Mouse (Mus musculus) gastrocnemius, adult 2 months (tissue): ENCODE measurements around the gene Rab6a. TPM values are rescaled to one million over a fixed set of nuclear protein-coding genes. Genes with fewer than 3 reads are reported as not detected.

Source experiments
- DNase-seq: peaks from one replicate; pipeline ENCODE4 v3.0.0; 2022
- H3K27ac ChIP-seq: fragments of 200-600 bp; 2 replicates; pipeline ENCODE4 v1.8.1; 2022; ENCODE audit warnings: mild to moderate bottlenecking
- H3K4me3 ChIP-seq: fragments of 200-600 bp; 2 replicates; pipeline ENCODE4 v1.8.1; 2022; ENCODE audit warnings: mild to moderate bottlenecking, moderate library complexity
- CTCF ChIP-seq: fragments of 200-600 bp; IDR thresholded peaks from 2 replicates; pipeline ENCODE4 v1.8.1; 2022; ENCODE audit warnings: antibody characterized with exemption, mild to moderate bottlenecking, moderate library complexity
- intact Hi-C: fragments of 180-260 bp; cut with DNase I; formaldehyde crosslinking; loops from one replicate; pipeline ENCODE4 v1.15.1; 2025
- total RNA-seq, 2 experiments: library from RNA; stranded (reverse); gene quantifications; 2 replicates each; pipeline ENCODE4 v1.2.3; 2021

Rab6a gene
- total RNA-seq, 2 experiments from 2014 or later: 64.9 to 67.6 TPM

DNA sequence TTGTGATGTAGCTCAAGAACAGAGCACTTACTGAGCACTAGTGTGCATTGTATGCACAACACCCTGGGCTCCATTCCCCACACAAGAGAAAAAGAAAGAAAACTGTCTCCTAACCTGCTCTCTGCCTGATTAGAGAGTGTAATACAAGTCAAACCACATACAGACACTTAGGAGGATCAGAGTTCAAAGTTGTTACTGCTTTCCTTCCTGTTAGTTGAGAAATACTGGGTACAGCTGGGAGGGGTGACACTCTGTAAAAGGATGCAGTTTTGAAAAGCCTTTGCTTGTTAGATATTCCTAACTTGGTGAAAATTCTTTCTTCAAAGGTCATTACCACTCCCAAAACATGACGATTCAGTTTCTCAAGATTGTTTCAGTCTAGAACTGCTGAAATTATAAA, 17.4 kb upstream of the Rab6a start:
- H3K27ac ChIP-seq: peak overlapping the region; percentile 98
- no peak for TF ChIP-seq CTCF
- intact Hi-C loops: loop anchor here (2.0 kb wide), 1 partner anchor 17 kb away; the partner anchor contains the start of gene Rab6a

GRCm38 (mm10) chr7:100590504-100590844, 16.7 kb upstream of the Rab6a start:
- intact Hi-C loops: loop anchor here (2.0 kb wide), 1 partner anchor 16 kb away; the partner anchor contains the start of gene Rab6a
- peak overlapping the region; percentile 98 for H3K27ac ChIP-seq

More for the DNA sequence above, 17.4 kb upstream of the Rab6a start:
- no peak overlapping the region for H3K4me3 ChIP-seq
- no peak for DNase-seq

DNA sequence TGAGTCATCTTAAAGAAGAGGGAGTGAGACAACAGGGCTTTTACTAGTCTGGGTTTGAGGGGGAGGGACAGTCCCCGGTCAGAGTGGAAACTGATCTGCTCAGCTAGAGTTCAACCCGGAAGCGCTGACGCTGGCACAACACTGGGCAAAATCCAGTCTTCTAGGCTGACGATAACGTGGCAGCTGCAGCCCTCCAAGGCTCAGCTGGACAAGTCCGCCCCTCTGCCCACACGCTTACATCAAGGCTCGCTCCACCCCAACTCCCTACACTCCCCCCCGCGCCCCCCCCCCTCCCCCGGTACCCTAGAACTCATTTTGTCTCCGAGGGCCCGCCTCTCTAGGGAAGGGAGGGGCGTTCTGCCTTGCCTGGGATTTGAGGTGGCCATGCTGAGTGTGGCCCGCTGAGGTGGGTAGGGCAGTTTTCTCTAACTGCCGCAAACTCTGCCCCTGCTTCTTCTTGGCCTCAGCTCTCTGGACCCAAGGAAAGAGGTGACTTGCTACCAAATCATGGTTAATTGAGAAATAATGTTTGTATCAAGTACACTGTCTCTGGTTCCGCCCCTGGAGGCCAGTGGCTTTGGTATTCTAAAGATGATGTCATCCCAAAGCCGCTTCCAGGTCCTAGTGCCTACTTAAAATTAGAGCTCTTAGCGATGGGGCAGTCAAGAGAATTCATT, 16.2 kb upstream of the Rab6a start:
- peak overlapping the region; percentile 82 for H3K4me3 ChIP-seq
- intact Hi-C loops: loop anchor here (2.0 kb wide), 1 partner anchor 16 kb away; the partner anchor contains the start of gene Rab6a
- peak overlapping the region; percentile 98 for H3K27ac ChIP-seq
- DNase-seq: peak; percentile 89
- TF ChIP-seq CTCF: peak; percentile 28; the same call in 1 of the 2 replicates

More at GRCm38 (mm10) chr7:100590504-100590844, 16.7 kb upstream of the Rab6a start:
- TF ChIP-seq CTCF: no peak
- no peak for DNase-seq
- peak overlapping the region; percentile 82 for H3K4me3 ChIP-seq

DNA sequence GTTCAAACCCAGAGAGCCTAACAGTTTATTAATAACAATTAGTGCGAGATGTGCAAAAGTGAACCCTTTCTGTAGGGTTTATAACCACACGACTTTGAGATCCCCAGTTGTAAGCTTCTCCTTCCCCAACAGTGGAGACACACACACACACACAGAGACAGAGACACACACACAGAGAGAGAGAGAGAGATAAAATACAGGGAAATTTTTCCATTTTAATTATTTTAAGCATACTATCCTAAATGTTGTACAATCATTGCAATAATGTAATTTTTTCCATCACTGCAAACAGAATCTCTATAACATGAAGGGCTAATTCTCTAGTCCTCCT, 15.7 kb upstream of the Rab6a start:
- Histone ChIP-seq H3K27ac (peak overlapping the region; percentile 98), H3K4me3 (peak overlapping the region; percentile 82)
- no peak for TF ChIP-seq CTCF
- no peak for DNase-seq
- intact Hi-C loops: loop anchor here (2.0 kb wide), 1 partner anchor 15 kb away; the partner anchor contains the start of gene Rab6a

- Histone ChIP-seq H3K4me3 (no peak overlapping the region), H3K27ac (no peak overlapping the region)
- intact Hi-C loops: no loop called here
- no peak for TF ChIP-seq CTCF
- DNase-seq: no peak
Observed at GRCm38 (mm10) chr7:100593349-100593748, 13.9 kb upstream of the Rab6a start.

DNA sequence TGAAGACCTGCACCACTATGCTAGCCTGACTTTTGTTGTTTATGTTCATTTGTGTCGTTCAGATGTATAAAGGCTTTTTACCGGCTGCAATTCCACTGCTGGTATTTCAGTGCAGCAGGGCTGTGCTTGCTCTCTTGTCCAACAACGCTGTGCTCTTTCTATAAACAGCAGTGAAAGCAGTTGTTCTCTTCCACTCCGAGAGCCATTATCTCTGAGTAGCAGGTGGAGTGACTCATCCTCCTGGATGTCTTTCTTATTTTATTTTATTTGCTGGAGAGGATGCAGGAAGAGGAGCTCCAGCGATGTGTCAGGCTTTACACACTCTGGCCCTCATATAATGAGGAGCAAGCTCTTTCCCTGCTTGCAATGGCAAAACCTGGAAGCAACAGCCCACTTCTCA, 7.0 kb upstream of the Rab6a start:
- DNase-seq: no peak
- no peak overlapping the region for H3K27ac ChIP-seq
- H3K4me3 ChIP-seq: no peak overlapping the region
- intact Hi-C loops: no loop called here
- TF ChIP-seq CTCF: no peak

- DNase-seq: peak; percentile 84
- intact Hi-C loops: no loop called here
- Histone ChIP-seq H3K4me3 (peak within 1 kb of the TSS; percentile 100), H3K27ac (peak within 1 kb of the TSS; percentile 96)
- no peak for TF ChIP-seq CTCF
Observed at GRCm38 (mm10) chr7:100608130-100608741, 1.0 kb downstream of the Rab6a start, which contains the start of gene Mrpl48. Mrpl48 (minus strand) TSS chr7:100608301.

DNA sequence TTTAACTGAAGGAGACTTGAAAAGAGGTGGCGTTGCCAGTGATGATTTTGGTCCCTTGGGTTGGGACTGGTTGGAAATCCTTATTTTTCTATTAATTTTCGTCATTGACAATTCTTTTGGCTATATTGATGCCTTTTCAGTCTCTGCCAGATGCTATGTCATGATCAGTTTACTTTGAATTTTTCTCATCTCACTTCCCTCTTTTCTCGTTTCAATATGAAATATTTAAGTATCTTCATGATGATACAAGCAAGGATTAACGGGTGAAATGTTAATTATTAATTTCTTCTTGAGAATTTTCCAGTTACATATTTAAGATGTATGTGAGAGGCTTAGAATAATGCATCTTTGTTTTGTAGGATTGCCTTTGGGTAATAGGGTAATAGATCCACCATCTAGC, 1.7 kb downstream of the Rab6a start:
- no peak for DNase-seq
- peak overlapping the region; percentile 100 for H3K4me3 ChIP-seq
- TF ChIP-seq CTCF: no peak
- intact Hi-C loops: no loop called here
- peak overlapping the region; percentile 96 for H3K27ac ChIP-seq

- TF ChIP-seq CTCF: no peak
- H3K27ac ChIP-seq: peak overlapping the region; percentile 35
- no peak overlapping the region for H3K4me3 ChIP-seq
- intact Hi-C loops: no loop called here
- DNase-seq: no peak
Observed at GRCm38 (mm10) chr7:100616121-100616857, 9.1 kb downstream of the Rab6a start.

DNA sequence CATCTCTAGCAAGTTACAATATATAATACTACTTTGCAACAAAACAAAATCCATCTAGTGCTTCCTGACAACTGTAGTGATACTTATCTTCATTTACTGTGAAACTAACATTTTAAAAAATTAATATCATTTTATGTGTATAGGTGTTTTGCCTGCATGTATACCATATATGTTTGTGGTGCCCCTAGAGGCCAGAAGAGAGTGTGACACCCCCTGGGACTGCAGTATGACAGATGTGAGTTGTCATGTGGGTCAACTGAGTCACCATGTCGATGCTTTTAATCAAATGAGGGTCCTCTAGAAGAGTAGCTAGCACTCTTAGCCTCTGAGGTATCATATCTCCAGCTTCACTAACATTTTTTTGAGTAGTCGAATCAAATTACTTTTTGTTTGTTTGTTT, 15.1 kb downstream of the Rab6a start:
- intact Hi-C loops: no loop called here

GRCm38 (mm10) chr7:100624538-100624937, 17.3 kb downstream of the Rab6a start:
- H3K4me3 ChIP-seq: no peak overlapping the region
- no peak for DNase-seq
- intact Hi-C loops: no loop called here
- TF ChIP-seq CTCF: no peak
- H3K27ac ChIP-seq: no peak overlapping the region

More for the DNA sequence above, 15.1 kb downstream of the Rab6a start:
- no peak for DNase-seq
- no peak overlapping the region for H3K4me3 ChIP-seq
- TF ChIP-seq CTCF: peak; percentile 27; the same call in 1 of the 2 replicates
- no peak overlapping the region for H3K27ac ChIP-seq

DNA sequence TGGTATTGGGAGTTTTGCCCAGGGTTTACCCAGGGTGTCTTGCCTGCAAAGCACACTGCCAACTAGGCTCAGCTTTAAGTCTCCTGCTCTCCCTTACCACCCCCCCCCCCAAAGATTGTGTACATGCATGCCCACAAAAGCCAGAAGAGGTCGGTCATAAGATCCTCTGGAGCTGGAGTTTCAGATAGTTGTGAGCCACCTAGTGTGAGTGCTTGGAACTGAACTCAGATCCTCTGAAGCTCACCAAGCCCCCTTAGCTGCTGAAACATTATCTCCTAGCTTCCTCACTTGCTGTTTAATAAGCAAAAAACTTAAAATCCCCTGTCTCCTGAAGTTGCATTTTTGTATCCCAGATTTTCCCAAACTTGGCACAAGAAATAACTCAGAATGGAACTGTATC, 30.4 kb downstream of the Rab6a start:
- Histone ChIP-seq H3K4me3 (no peak overlapping the region), H3K27ac (no peak overlapping the region)
- DNase-seq: no peak
- peak; percentile 66 for TF ChIP-seq CTCF
- intact Hi-C loops: loop anchor here (2.0 kb wide), 1 partner anchor 117 kb away; no protein-coding TSS in a partner anchor

DNA sequence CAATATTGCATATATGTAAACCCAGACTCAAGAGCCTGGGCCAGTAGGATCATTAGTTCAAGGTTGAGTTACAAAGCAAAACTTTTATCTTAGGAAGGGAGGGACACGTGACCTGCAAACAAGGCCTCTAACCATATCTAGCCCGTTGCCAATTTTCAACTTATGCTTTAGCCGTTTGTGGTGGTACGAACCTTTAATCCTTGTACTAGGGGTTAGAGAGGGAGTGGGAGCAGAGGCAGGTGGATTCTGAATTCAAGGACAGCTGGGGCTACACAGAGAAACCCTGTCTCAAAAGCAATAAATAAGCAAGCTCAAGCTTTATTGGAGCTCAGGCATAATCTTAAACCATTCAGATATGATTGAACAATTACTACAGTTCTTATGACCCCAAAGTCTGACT, 35.2 kb downstream of the Rab6a start:
- Histone ChIP-seq H3K4me3 (no peak overlapping the region), H3K27ac (no peak overlapping the region)
- intact Hi-C loops: no loop called here
- no peak for TF ChIP-seq CTCF
- DNase-seq: no peak
